Mouse (Mus musculus) embryonic facial prominence, embryonic 14.5 days (tissue): Measurements from ENCODE around the gene Tmem106b. TPM values are rescaled to one million over a fixed set of nuclear protein-coding genes. Genes with fewer than 3 reads are reported as not detected.

Experiments used
- ATAC-seq: fragments of 200-750 bp; cut with Nextera tagmentation; 2 replicates; pipeline ENCODE4 v1.8.0; 2017; ENCODE audit warnings: low read depth, moderate number of reproducible peaks, moderate TSS enrichment
- DNase-seq: peaks from one replicate; pipeline ENCODE4 v3.0.0-alpha.2; 2015; ENCODE audit warnings: low spot score
- H3K27ac ChIP-seq: fragments of 300-500 bp; sonication (generic); replicated peaks from 2 replicates; pipeline ENCODE4 v1.5.1; 2014; ENCODE audit warnings: low read depth, mild to moderate bottlenecking, low read length, moderate library complexity
- H3K27me3 ChIP-seq: fragments of 300-500 bp; sonication (generic); replicated peaks from 2 replicates; pipeline ENCODE4 v1.6.1; 2014; ENCODE audit warnings: low read length; ENCODE audit not compliant: control insufficient read depth, insufficient read depth
- H3K36me3 ChIP-seq: fragments of 300-500 bp; sonication (generic); 2 replicates; pipeline ENCODE4 v1.6.1; 2014; ENCODE audit warnings: low read length, mixed read lengths; ENCODE audit not compliant: control insufficient read depth, insufficient read depth
- H3K4me1 ChIP-seq: fragments of 300-500 bp; sonication (generic); 2 replicates; pipeline ENCODE4 v1.6.1; 2014; ENCODE audit warnings: antibody characterized with exemption, low read length; ENCODE audit not compliant: control insufficient read depth, insufficient read depth
- H3K4me2 ChIP-seq: fragments of 300-500 bp; sonication (generic); 2 replicates; pipeline ENCODE4 v1.6.1; 2014; ENCODE audit warnings: low read depth, mild to moderate bottlenecking, low read length, moderate library complexity, mixed read lengths
- H3K4me3 ChIP-seq: fragments of 300-500 bp; sonication (generic); 2 replicates; pipeline ENCODE4 v1.5.1; 2014; ENCODE audit warnings: low read depth, mild to moderate bottlenecking, low read length
- H3K9ac ChIP-seq: fragments of 300-500 bp; sonication (generic); 2 replicates; pipeline ENCODE4 v1.6.1; 2014; ENCODE audit warnings: low read depth, mild to moderate bottlenecking, low read length, moderate library complexity, mixed read lengths
- H3K9me3 ChIP-seq: fragments of 300-500 bp; sonication (generic); 2 replicates; pipeline ENCODE4 v1.6.1; 2016; ENCODE audit warnings: low read length; ENCODE audit not compliant: control insufficient read depth
- WGBS: fragments of 180-500 bp; shearing (Covaris S2); extraction: QIAGEN DNeasy Blood & Tissue Kit; methylation state at CpG from one replicate; pipeline ENCODE4 v1.1.7; 2014; 5-methylcytosine and 5-hydroxymethylcytosine counted together
- polyA plus RNA-seq: library from polyadenylated mRNA; unstranded; fragments of >200 nt; fragmentation: Nextera tagmentation; extraction: Ambion mirVana; gene quantifications from 2 replicates; pipeline ENCODE4 v1.2.1, GENCODE M21; 2014

The Tmem106b gene
- polyA plus RNA-seq, 1 experiment from 2014 or later = 54.6 TPM

DNA sequence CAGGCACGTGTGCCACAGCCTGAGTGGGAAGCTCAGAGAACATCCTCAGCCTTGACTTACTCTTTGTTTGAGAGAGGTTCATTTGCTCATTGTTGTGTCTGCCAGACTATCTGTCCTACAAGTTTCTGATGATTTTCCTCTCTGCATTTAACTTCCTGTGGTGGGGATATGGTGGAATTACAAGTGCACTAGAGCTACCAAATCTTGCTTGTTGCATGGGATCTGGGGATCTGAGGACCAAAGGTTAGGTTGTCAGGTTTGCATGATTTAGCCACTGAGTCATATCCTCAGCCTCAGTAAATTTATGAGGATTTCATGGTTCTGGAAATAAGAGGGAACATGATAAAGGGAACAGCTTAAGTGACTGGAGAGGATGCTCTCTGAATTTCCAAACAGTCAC is 39.1 kb downstream of the Tmem106b start:
- DNase-seq (no peak), ATAC-seq (no peak)
- H3K36me3 ChIP-seq = no peaks in the 10 kb centered on the region
- no peaks in the 10 kb centered on the region for H3K27me3 ChIP-seq
- H3K27ac ChIP-seq = no peak overlapping the region
- no peak overlapping the region for H3K4me2 ChIP-seq
- H3K9ac ChIP-seq = no peak overlapping the region
- 60% methylated on average over 1 of the region's 1 CpGs for WGBS
- no peaks in the 10 kb centered on the region for H3K4me1 ChIP-seq
- no peak overlapping the region for H3K4me3 ChIP-seq
- no peaks in the 10 kb centered on the region for H3K9me3 ChIP-seq

DNA sequence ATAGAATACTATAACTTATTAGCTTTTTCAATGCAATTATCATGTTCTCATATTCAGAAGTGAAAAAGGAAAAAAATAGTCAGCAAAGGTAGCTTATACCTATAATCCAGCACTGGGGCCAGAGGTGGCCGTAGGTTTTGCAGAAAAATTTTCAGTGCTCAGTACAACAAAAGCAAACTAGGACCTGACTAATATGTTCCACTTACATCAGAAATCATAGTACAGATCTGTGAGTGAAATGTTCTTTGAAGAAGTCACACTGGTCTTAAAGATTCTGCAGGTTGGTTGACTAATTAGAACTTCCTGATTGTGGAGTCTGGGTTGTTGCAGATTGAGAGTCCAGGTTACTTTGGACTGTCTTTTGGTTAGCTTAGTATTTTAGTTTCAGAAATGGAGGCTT is 67.7 kb downstream of the Tmem106b start:
- 92% methylated on average over 1 of the region's 1 CpGs for WGBS
- no peak overlapping the region for H3K4me3 ChIP-seq
- ATAC-seq = no peak

More for the DNA sequence above, 67.7 kb downstream of the Tmem106b start:
- DNase-seq = no peak
- Histone ChIP-seq H3K27ac (no peak overlapping the region), H3K27me3 (no peaks in the 10 kb centered on the region), H3K4me1 (no peaks in the 10 kb centered on the region), H3K9me3 (no peaks in the 10 kb centered on the region), H3K36me3 (no peaks in the 10 kb centered on the region), H3K9ac (no peak overlapping the region), H3K4me2 (no peak overlapping the region)

Other genes starting within 250 kb of the Tmem106b start
- gene Vwde, start 155.2 kb downstream of the Tmem106b start, polyA plus RNA-seq = 0.21 and 0.56 TPM in 2 replicates